Mouse (Mus musculus) intestine, embryonic 14.5 days (tissue): Measurements from ENCODE around the gene 6030458C11Rik. TPM values are rescaled to one million over a fixed set of nuclear protein-coding genes. Genes with fewer than 3 reads are reported as not detected.

ENCODE experiments used
- ATAC-seq: fragments of 200-750 bp; cut with Nextera tagmentation; replicated peaks from 2 replicates; pipeline ENCODE4 v1.8.0; 2017; ENCODE audit warnings: low read depth, moderate number of reproducible peaks, moderate TSS enrichment, moderate library complexity; ENCODE audit not compliant: low FRiP score, low TSS enrichment
- DNase-seq: peaks from one replicate; pipeline ENCODE4 v3.0.0-alpha.2; 2018; ENCODE audit warnings: low spot score
- H3K27ac ChIP-seq: fragments of 300-500 bp; sonication (generic); 2 replicates; pipeline ENCODE4 v1.5.1; 2014; ENCODE audit warnings: low read depth, mild to moderate bottlenecking, control low read depth
- H3K27me3 ChIP-seq: fragments of 300-500 bp; sonication (generic); replicated peaks from 2 replicates; pipeline ENCODE4 v1.6.1; 2014; ENCODE audit warnings: low read length, control low read depth; ENCODE audit not compliant: control insufficient read depth, insufficient read depth
- H3K36me3 ChIP-seq: fragments of 300-500 bp; sonication (generic); 2 replicates; pipeline ENCODE4 v1.6.1; 2014; ENCODE audit warnings: low read length, control low read depth; ENCODE audit not compliant: control insufficient read depth, insufficient read depth
- H3K4me1 ChIP-seq: fragments of 300-500 bp; sonication (generic); replicated peaks from 2 replicates; pipeline ENCODE4 v1.6.1; 2014; ENCODE audit warnings: low read length, control low read depth, mixed read lengths; ENCODE audit not compliant: control insufficient read depth, insufficient read depth
- H3K4me2 ChIP-seq: fragments of 300-500 bp; sonication (generic); 2 replicates; pipeline ENCODE4 v1.6.1; 2014; ENCODE audit warnings: low read length
- H3K4me3 ChIP-seq: fragments of 300-500 bp; sonication (generic); 2 replicates; pipeline ENCODE4 v1.5.1; 2014; ENCODE audit warnings: low read depth, low read length, control low read depth, mixed read lengths
- H3K9ac ChIP-seq: fragments of 300-500 bp; sonication (generic); 2 replicates; pipeline ENCODE4 v1.6.1; 2014; ENCODE audit warnings: mild to moderate bottlenecking, low read length
- H3K9me3 ChIP-seq: fragments of 300-500 bp; sonication (generic); 2 replicates; pipeline ENCODE4 v1.6.1; 2016; ENCODE audit warnings: low read length, control low read depth; ENCODE audit not compliant: control insufficient read depth
- WGBS: fragments of 180-500 bp; shearing (Covaris S2); extraction: QIAGEN DNeasy Blood & Tissue Kit; methylation state at CpG from one replicate; pipeline ENCODE4 v1.1.7; 2014; 5-methylcytosine and 5-hydroxymethylcytosine counted together
- polyA plus RNA-seq: library from polyadenylated mRNA; unstranded; fragments of >200 nt; fragmentation: Nextera tagmentation; extraction: Ambion mirVana; gene quantifications from 2 replicates; pipeline ENCODE4 v1.2.1, GENCODE M21; 2014

Gene 6030458C11Rik
- polyA plus RNA-seq, 1 experiment from 2014 or later: 30.7 TPM

- peaks cover 92% of the 10 kb centered on the region for H3K36me3 ChIP-seq
- 97% methylated on average over 8 of the region's 8 CpGs for WGBS
These were observed 29.0 kb upstream of the 6030458C11Rik start for GRCm38 (mm10) chr15:12853471-12853870.

GRCm38 (mm10) chr15:12849373-12849772 is 24.9 kb upstream of the 6030458C11Rik start:
- no peaks in the 10 kb centered on the region for H3K9me3 ChIP-seq
- DNase-seq (no peak), ATAC-seq (no peak)
- H3K36me3 ChIP-seq: peaks cover 95% of the 10 kb centered on the region
- H3K27ac ChIP-seq: no peak overlapping the region
- H3K4me1 ChIP-seq: no peaks in the 10 kb centered on the region
- H3K4me2 ChIP-seq: no peak overlapping the region
- H3K4me3 ChIP-seq: no peak overlapping the region
- H3K9ac ChIP-seq: no peak overlapping the region
- WGBS: 85% methylated on average over 4 of the region's 4 CpGs
- H3K27me3 ChIP-seq: no peaks in the 10 kb centered on the region

More at GRCm38 (mm10) chr15:12853471-12853870, 29.0 kb upstream of the 6030458C11Rik start:
- DNase-seq: peak; percentile 32
- no peak overlapping the region for H3K4me3 ChIP-seq
- H3K4me1 ChIP-seq: no peaks in the 10 kb centered on the region
- no peak overlapping the region for H3K27ac ChIP-seq
- no peak for ATAC-seq
- H3K9ac ChIP-seq: no peak overlapping the region
- no peaks in the 10 kb centered on the region for H3K9me3 ChIP-seq
- H3K27me3 ChIP-seq: no peaks in the 10 kb centered on the region
- H3K4me2 ChIP-seq: no peak overlapping the region

- no peak overlapping the region for H3K4me3 ChIP-seq
- WGBS: 84% methylated on average over 11 of the region's 11 CpGs
- peak; percentile 10 for DNase-seq
- H3K9ac ChIP-seq: no peak overlapping the region
- H3K4me2 ChIP-seq: no peak overlapping the region
- H3K27me3 ChIP-seq: no peaks in the 10 kb centered on the region
- no peak for ATAC-seq
- H3K4me1 ChIP-seq: no peaks in the 10 kb centered on the region
- H3K27ac ChIP-seq: no peak overlapping the region
- peaks cover 96% of the 10 kb centered on the region for H3K36me3 ChIP-seq
- no peaks in the 10 kb centered on the region for H3K9me3 ChIP-seq
These were observed 23.9 kb upstream of the 6030458C11Rik start for GRCm38 (mm10) chr15:12848196-12848975.

- no peak overlapping the region for H3K27ac ChIP-seq
- ATAC-seq (no peak), DNase-seq (no peak)
- no peaks in the 10 kb centered on the region for H3K9me3 ChIP-seq
- no peak overlapping the region for H3K4me3 ChIP-seq
- H3K4me2 ChIP-seq: no peak overlapping the region
- H3K4me1 ChIP-seq: no peaks in the 10 kb centered on the region
- H3K36me3 ChIP-seq: peaks cover 91% of the 10 kb centered on the region
- H3K27me3 ChIP-seq: no peaks in the 10 kb centered on the region
- 78% methylated on average over 7 of the region's 7 CpGs for WGBS
- H3K9ac ChIP-seq: no peak overlapping the region
These were observed 18.4 kb upstream of the 6030458C11Rik start for GRCm38 (mm10) chr15:12842833-12843232.

GRCm38 (mm10) chr15:12840737-12841136 is 16.3 kb upstream of the 6030458C11Rik start:
- Histone ChIP-seq H3K27ac (no peak overlapping the region), H3K4me2 (no peak overlapping the region), H3K36me3 (peaks cover 91% of the 10 kb centered on the region), H3K9ac (no peak overlapping the region), H3K9me3 (no peaks in the 10 kb centered on the region), H3K4me1 (no peaks in the 10 kb centered on the region), H3K4me3 (no peak overlapping the region), H3K27me3 (no peaks in the 10 kb centered on the region)
- 96% methylated on average over 11 of the region's 11 CpGs for WGBS
- DNase-seq: no peak
- no peak for ATAC-seq

- Histone ChIP-seq H3K9me3 (no peaks in the 10 kb centered on the region), H3K36me3 (peaks cover 70% of the 10 kb centered on the region), H3K4me2 (no peak overlapping the region), H3K9ac (no peak overlapping the region), H3K27ac (no peak overlapping the region), H3K27me3 (no peaks in the 10 kb centered on the region), H3K4me1 (no peaks in the 10 kb centered on the region), H3K4me3 (no peak overlapping the region)
- ATAC-seq (no peak), DNase-seq (no peak)
- 97% methylated on average over 24 of the region's 24 CpGs for WGBS
These were observed 9.8 kb upstream of the 6030458C11Rik start for GRCm38 (mm10) chr15:12834231-12834630.

GRCm38 (mm10) chr15:12833385-12833784 is 8.9 kb upstream of the 6030458C11Rik start:
- ATAC-seq (no peak), DNase-seq (no peak)
- Histone ChIP-seq H3K4me1 (no peaks in the 10 kb centered on the region), H3K4me3 (no peak overlapping the region), H3K36me3 (peaks cover 75% of the 10 kb centered on the region), H3K4me2 (no peak overlapping the region), H3K27me3 (no peaks in the 10 kb centered on the region), H3K9me3 (no peaks in the 10 kb centered on the region), H3K27ac (no peak overlapping the region), H3K9ac (no peak overlapping the region)
- WGBS: 97% methylated on average over 31 of the region's 31 CpGs

- ATAC-seq (no peak), DNase-seq (no peak)
- Histone ChIP-seq H3K9ac (no peak overlapping the region), H3K36me3 (peaks cover 73% of the 10 kb centered on the region), H3K4me3 (no peak overlapping the region), H3K4me2 (no peak overlapping the region), H3K27me3 (no peaks in the 10 kb centered on the region), H3K27ac (no peak overlapping the region), H3K4me1 (no peaks in the 10 kb centered on the region), H3K9me3 (no peaks in the 10 kb centered on the region)
- 92% methylated on average over 4 of the region's 4 CpGs for WGBS
These were observed 8.2 kb upstream of the 6030458C11Rik start for GRCm38 (mm10) chr15:12832599-12832998.

GRCm38 (mm10) chr15:12829878-12830277 is 5.4 kb upstream of the 6030458C11Rik start:
- H3K27ac ChIP-seq: no peak overlapping the region
- H3K4me3 ChIP-seq: no peak overlapping the region
- no peaks in the 10 kb centered on the region for H3K9me3 ChIP-seq
- no peaks in the 10 kb centered on the region for H3K27me3 ChIP-seq
- no peak for DNase-seq
- no peak overlapping the region for H3K9ac ChIP-seq
- peaks cover 6% of the 10 kb centered on the region for H3K4me1 ChIP-seq
- H3K4me2 ChIP-seq: no peak overlapping the region
- ATAC-seq: no peak
- peaks cover 52% of the 10 kb centered on the region for H3K36me3 ChIP-seq
- WGBS: 85% methylated on average over 3 of the region's 3 CpGs
